Mouse (Mus musculus): ENCODE measurements around the gene Cct5. TPM values are rescaled to one million over a fixed set of nuclear protein-coding genes. Genes with fewer than 3 reads are reported as not detected.
A peak's percentile ranks its signal among the peaks of the same experiment; 100 is the strongest.

Cct5 gene
- total RNA-seq, 1 experiment = 695 TPM

GRCm38 (mm10) chr15:31601279-31601645, 342 bp downstream of the Cct5 start:
- Histone ChIP-seq H3K9me3 (ENCODE audit: control insufficient read depth, insufficient read depth, low read depth, low read length) (no peaks in the 10 kb centered on the region), H3K4me1 (ENCODE audit: control insufficient read depth in 2 of 2, insufficient read depth in 2 of 2, low read length in 2 of 2, poor library complexity in 1 of 2) (peaks cover 3 to 6% of the 10 kb centered on the region in 2 experiments; a peak in 1 of 4 replicates), H3K27ac (ENCODE audit: insufficient read depth, low read depth, low read length, poor library complexity, severe bottlenecking) (peak overlapping the region; percentile 67; the same call in 1 of the 2 replicates), H3K36me3 (ENCODE audit: control insufficient read depth, insufficient read depth, low read length, poor library complexity, severe bottlenecking) (peaks cover 11% of the 10 kb centered on the region), H3K9ac (ENCODE audit: insufficient read depth, low read depth, low read length, poor library complexity, severe bottlenecking) (peak overlapping the region; percentile 100), H3K4me3 (ENCODE audit: insufficient read depth in 1 of 2, low read depth in 1 of 2, low read length in 2 of 2, poor library complexity in 1 of 2, severe bottlenecking in 1 of 2) (peak overlapping the region; percentile 69 to 98)
- in situ Hi-C loops (cut with MboI; ENCODE audit: low sequenced_read_pairs in 2 of 2, unreplicated experiment in 2 of 2) = no loop called here
- no peak for TF ChIP-seq MAFK (IDR thresholded peaks at IDR 0.05; ENCODE audit: insufficient read depth, low read depth, low read length)
- TF ChIP-seq HCFC1 (IDR thresholded peaks at IDR 0.05; ENCODE audit: borderline replicate concordance, insufficient read depth, low read length) = no peak
- TF ChIP-seq CHD2 (IDR thresholded peaks at IDR 0.05; ENCODE audit: low read depth, low read length) = no peak
- no peak for TF ChIP-seq ZNF384 (IDR thresholded peaks at IDR 0.05; ENCODE audit: low read depth, low read length)
- TF ChIP-seq ZC3H11A (IDR thresholded peaks at IDR 0.05; ENCODE audit: borderline replicate concordance, low read depth, low read length) = no peak
- DNase-seq (ENCODE audit: low read depth, low spot score) = no peak

- in situ Hi-C loops (cut with MboI; ENCODE audit: low sequenced_read_pairs in 2 of 2, unreplicated experiment in 2 of 2) = loop anchor here (10.0 to 25.0 kb wide), 2 partner anchors 275 to 288 kb away; no protein-coding TSS in a partner anchor
- peak overlapping the region; percentile 36 to 98; a peak in 3 of 4 replicates for H3K4me3 ChIP-seq (ENCODE audit: insufficient read depth in 1 of 2, low read depth in 1 of 2, low read length in 2 of 2, poor library complexity in 1 of 2, severe bottlenecking in 1 of 2)
- peaks cover 20% of the 10 kb centered on the region for H3K36me3 ChIP-seq (ENCODE audit: control insufficient read depth, insufficient read depth, low read length, poor library complexity, severe bottlenecking)
- peak overlapping the region; percentile 19; the same call in 1 of the 2 replicates for H3K9ac ChIP-seq (ENCODE audit: insufficient read depth, low read depth, low read length, poor library complexity, severe bottlenecking)
- H3K9me3 ChIP-seq (ENCODE audit: control insufficient read depth, insufficient read depth, low read depth, low read length) = no peaks in the 10 kb centered on the region
- H3K4me1 ChIP-seq (ENCODE audit: control insufficient read depth in 2 of 2, insufficient read depth in 2 of 2, low read length in 2 of 2, poor library complexity in 1 of 2) = peaks cover 3 to 6% of the 10 kb centered on the region in 2 experiments; a peak in 1 of 4 replicates
- no peak overlapping the region for H3K27ac ChIP-seq (ENCODE audit: insufficient read depth, low read depth, low read length, poor library complexity, severe bottlenecking)
- TF ChIP-seq CHD2 (IDR thresholded peaks at IDR 0.05; ENCODE audit: low read depth, low read length) (no peak), ZC3H11A (IDR thresholded peaks at IDR 0.05; ENCODE audit: borderline replicate concordance, low read depth, low read length) (no peak), ZNF384 (IDR thresholded peaks at IDR 0.05; ENCODE audit: low read depth, low read length) (no peak), HCFC1 (IDR thresholded peaks at IDR 0.05; ENCODE audit: borderline replicate concordance, insufficient read depth, low read length) (no peak), MAFK (IDR thresholded peaks at IDR 0.05; ENCODE audit: insufficient read depth, low read depth, low read length) (no peak)
- no peak for DNase-seq (ENCODE audit: low read depth, low spot score)
Observed at GRCm38 (mm10) chr15:31599834-31600233, 1.8 kb downstream of the Cct5 start.

GRCm38 (mm10) chr15:31595651-31596050, 6.0 kb downstream of the Cct5 start:
- Histone ChIP-seq H3K4me1 (ENCODE audit: control insufficient read depth in 2 of 2, insufficient read depth in 2 of 2, low read length in 2 of 2, poor library complexity in 1 of 2) (peaks cover 3% of the 10 kb centered on the region in 2 experiments; a peak in 1 of 4 replicates), H3K4me3 (ENCODE audit: insufficient read depth in 1 of 2, low read depth in 1 of 2, low read length in 2 of 2, poor library complexity in 1 of 2, severe bottlenecking in 1 of 2) (no peak overlapping the region), H3K27ac (ENCODE audit: insufficient read depth, low read depth, low read length, poor library complexity, severe bottlenecking) (no peak overlapping the region), H3K9me3 (ENCODE audit: control insufficient read depth, insufficient read depth, low read depth, low read length) (no peaks in the 10 kb centered on the region), H3K9ac (ENCODE audit: insufficient read depth, low read depth, low read length, poor library complexity, severe bottlenecking) (no peak overlapping the region), H3K36me3 (ENCODE audit: control insufficient read depth, insufficient read depth, low read length, poor library complexity, severe bottlenecking) (peaks cover 58% of the 10 kb centered on the region)
- DNase-seq (ENCODE audit: low read depth, low spot score) = no peak
- TF ChIP-seq ZNF384 (IDR thresholded peaks at IDR 0.05; ENCODE audit: low read depth, low read length) (no peak), MAFK (IDR thresholded peaks at IDR 0.05; ENCODE audit: insufficient read depth, low read depth, low read length) (no peak), ZC3H11A (IDR thresholded peaks at IDR 0.05; ENCODE audit: borderline replicate concordance, low read depth, low read length) (no peak), HCFC1 (IDR thresholded peaks at IDR 0.05; ENCODE audit: borderline replicate concordance, insufficient read depth, low read length) (no peak), CHD2 (IDR thresholded peaks at IDR 0.05; ENCODE audit: low read depth, low read length) (no peak)
- in situ Hi-C loops (cut with MboI; ENCODE audit: low sequenced_read_pairs in 2 of 2, unreplicated experiment in 2 of 2) = loop anchor here (10.0 to 25.0 kb wide), 2 partner anchors 271 to 283 kb away; no protein-coding TSS in a partner anchor

GRCm38 (mm10) chr15:31594260-31594659, 7.3 kb downstream of the Cct5 start:
- Histone ChIP-seq H3K9ac (ENCODE audit: insufficient read depth, low read depth, low read length, poor library complexity, severe bottlenecking) (no peak overlapping the region), H3K4me1 (ENCODE audit: control insufficient read depth in 2 of 2, insufficient read depth in 2 of 2, low read length in 2 of 2, poor library complexity in 1 of 2) (peaks cover 0 to 3% of the 10 kb centered on the region in 2 experiments; a peak in 1 of 4 replicates), H3K36me3 (ENCODE audit: control insufficient read depth, insufficient read depth, low read length, poor library complexity, severe bottlenecking) (peaks cover 67% of the 10 kb centered on the region), H3K9me3 (ENCODE audit: control insufficient read depth, insufficient read depth, low read depth, low read length) (no peaks in the 10 kb centered on the region), H3K4me3 (ENCODE audit: insufficient read depth in 1 of 2, low read depth in 1 of 2, low read length in 2 of 2, poor library complexity in 1 of 2, severe bottlenecking in 1 of 2) (no peak overlapping the region), H3K27ac (ENCODE audit: insufficient read depth, low read depth, low read length, poor library complexity, severe bottlenecking) (no peak overlapping the region)
- no peak for DNase-seq (ENCODE audit: low read depth, low spot score)
- no peak for TF ChIP-seq MAFK (IDR thresholded peaks at IDR 0.05; ENCODE audit: insufficient read depth, low read depth, low read length)
- no peak for TF ChIP-seq ZC3H11A (IDR thresholded peaks at IDR 0.05; ENCODE audit: borderline replicate concordance, low read depth, low read length)
- TF ChIP-seq HCFC1 (IDR thresholded peaks at IDR 0.05; ENCODE audit: borderline replicate concordance, insufficient read depth, low read length) = no peak
- TF ChIP-seq CHD2 (IDR thresholded peaks at IDR 0.05; ENCODE audit: low read depth, low read length) = no peak
- no peak for TF ChIP-seq ZNF384 (IDR thresholded peaks at IDR 0.05; ENCODE audit: low read depth, low read length)
- in situ Hi-C loops (cut with MboI; ENCODE audit: low sequenced_read_pairs in 2 of 2, unreplicated experiment in 2 of 2) = loop anchor here (10.0 to 25.0 kb wide), 2 partner anchors 269 to 282 kb away; no protein-coding TSS in a partner anchor

Measured in ES-E14 (cell line).